Mouse (Mus musculus): ENCODE measurements at regions not wholly inside any gene's neighbourhood (a gene's known extent, or its start where the extent isn't known, plus 50 kb on each side); places are given as distances from the start of the nearest gene placed in this dataset.

- DNase-seq (ENCODE audit: low read depth, low spot score) = peak; percentile 62
Observed at GRCm38 (mm10) chr16:29834669-29835068, 229.5 kb upstream of the Hes1 start.

GRCm38 (mm10) chr16:29837025-29837629 is 227.1 kb upstream of the Hes1 start:
- no peak for DNase-seq (ENCODE audit: low read depth, low spot score)

- DNase-seq (ENCODE audit: low read depth, low spot score) = no peak
Observed at GRCm38 (mm10) chr16:29837874-29838273, 226.3 kb upstream of the Hes1 start.

- no peak for DNase-seq (ENCODE audit: low read depth, low spot score)
Observed at GRCm38 (mm10) chr16:29838981-29839661, 225.1 kb upstream of the Hes1 start.

- no peak for DNase-seq (ENCODE audit: low read depth, low spot score)
Observed at GRCm38 (mm10) chr16:29839662-29840001, 224.6 kb upstream of the Hes1 start.

GRCm38 (mm10) chr16:29840412-29840811 is 223.8 kb upstream of the Hes1 start:
- DNase-seq (ENCODE audit: low read depth, low spot score) = no peak

- DNase-seq (ENCODE audit: low read depth, low spot score) = no peak
Observed at GRCm38 (mm10) chr16:29841132-29841531, 223.1 kb upstream of the Hes1 start.

- DNase-seq (ENCODE audit: low read depth, low spot score) = no peak
Observed at GRCm38 (mm10) chr16:29842071-29842470, 222.1 kb upstream of the Hes1 start.

- no peak for DNase-seq (ENCODE audit: low read depth, low spot score)
Observed at GRCm38 (mm10) chr16:29843490-29843889, 220.7 kb upstream of the Hes1 start.

- DNase-seq (ENCODE audit: low read depth, low spot score) = peak; percentile 63
Observed at GRCm38 (mm10) chr16:29844706-29845596, 219.2 kb upstream of the Hes1 start.

GRCm38 (mm10) chr16:29845597-29845986 is 218.6 kb upstream of the Hes1 start:
- no peak for DNase-seq (ENCODE audit: low read depth, low spot score)

- peak; percentile 68 for DNase-seq (ENCODE audit: low read depth, low spot score)
Observed at GRCm38 (mm10) chr16:29847059-29847458, 217.1 kb upstream of the Hes1 start.

GRCm38 (mm10) chr16:29847734-29848133 is 216.4 kb upstream of the Hes1 start:
- peak; percentile 81 for DNase-seq (ENCODE audit: low read depth, low spot score)

GRCm38 (mm10) chr16:29848527-29848926 is 215.7 kb upstream of the Hes1 start:
- DNase-seq (ENCODE audit: low read depth, low spot score) = no peak

GRCm38 (mm10) chr16:29849511-29849910 is 214.7 kb upstream of the Hes1 start:
- peak; percentile 8 for DNase-seq (ENCODE audit: low read depth, low spot score)

- no peak for DNase-seq (ENCODE audit: low read depth, low spot score)
Observed at GRCm38 (mm10) chr16:29850616-29851015, 213.6 kb upstream of the Hes1 start.

- DNase-seq (ENCODE audit: low read depth, low spot score) = no peak
Observed at GRCm38 (mm10) chr16:29851827-29852226, 212.4 kb upstream of the Hes1 start.

- no peak for DNase-seq (ENCODE audit: low read depth, low spot score)
Observed at GRCm38 (mm10) chr16:29854805-29855565, 209.2 kb upstream of the Hes1 start.

- DNase-seq (ENCODE audit: low read depth, low spot score) = no peak
Observed at GRCm38 (mm10) chr16:29856545-29856944, 207.6 kb upstream of the Hes1 start.

- DNase-seq (ENCODE audit: low read depth, low spot score) = no peak
Observed at GRCm38 (mm10) chr16:29858645-29859044, 205.5 kb upstream of the Hes1 start.

- no peak for DNase-seq (ENCODE audit: low read depth, low spot score)
Observed at GRCm38 (mm10) chr16:29860306-29860705, 203.9 kb upstream of the Hes1 start.

- DNase-seq (ENCODE audit: low read depth, low spot score) = no peak
Observed at GRCm38 (mm10) chr16:29861056-29861455, 203.1 kb upstream of the Hes1 start.

Measured in A20 (cell line).